Mouse (Mus musculus) urinary bladder, adult 18-20 months (tissue): Measurements from ENCODE around the gene Gstm6.
"Not testable (repeated sequence)": the region's sequence is repeated elsewhere in the genome, so short reads cannot be mapped to it uniquely, and the experiment has no call there.

Source experiments
- DNase-seq, 2 experiments: peaks; one replicate each; pipeline ENCODE4 v3.0.0; 2022; ENCODE audit warnings: low spot score in 2 of 2, mixed read lengths in 2 of 2

Gstm6 gene

GRCm38 (mm10) chr3:107895194-107895719, 48.3 kb downstream of the Gstm6 start:
- no peak for DNase-seq

DNA sequence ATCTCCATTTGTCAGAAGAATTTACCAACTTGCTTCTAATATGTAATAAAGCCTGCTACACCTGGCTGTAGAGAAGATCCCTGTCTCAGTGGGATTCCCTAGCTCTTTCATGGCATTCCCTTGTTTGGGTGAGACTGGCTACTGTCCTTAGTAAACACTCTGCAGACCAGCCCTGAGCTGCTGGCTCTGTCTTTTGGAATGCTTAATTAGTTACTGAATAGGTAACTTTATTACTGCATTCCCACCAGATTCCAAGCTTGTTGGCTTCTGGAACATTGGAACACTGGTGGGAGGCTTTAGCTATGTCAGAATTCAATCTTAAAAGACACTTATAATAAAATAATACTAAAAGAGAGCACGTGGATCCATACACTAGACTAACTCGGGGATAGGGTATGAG, 54.3 kb downstream of the Gstm6 start:
- not testable (repeated sequence) for DNase-seq
